Mouse (Mus musculus): ENCODE measurements at regions not wholly inside any gene's neighbourhood (a gene's known extent, or its start where the extent isn't known, plus 50 kb on each side); places are given as distances from the start of the nearest gene placed in this dataset.

DNA sequence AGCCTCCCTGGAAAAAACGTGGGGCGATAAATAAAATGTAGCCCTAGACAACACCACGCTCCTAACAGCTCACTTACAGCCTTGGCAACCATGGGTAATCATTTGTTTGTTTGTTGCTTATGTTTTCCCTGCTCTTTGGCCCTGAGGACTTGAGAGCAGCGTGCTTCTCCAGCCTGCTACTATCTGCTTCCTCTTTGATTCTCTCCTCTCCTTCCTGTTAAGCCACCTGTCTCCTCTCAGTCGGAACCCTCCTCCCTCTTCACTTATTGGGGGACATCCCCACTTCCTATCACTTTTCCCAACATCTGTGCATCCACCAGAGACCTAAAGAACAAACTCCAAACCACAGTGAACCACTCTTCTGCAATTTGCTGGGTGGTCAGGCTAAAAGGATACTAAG lies 362.5 kb upstream of the Smim15 start:
- Histone ChIP-seq H3K4me1 (replicated peaks) (no peaks in the 10 kb centered on the region), H3K4me3 (replicated peaks) (no peak overlapping the region), H3K36me3 (no peaks in the 10 kb centered on the region), H3K9ac (no peak overlapping the region), H3K9me3 (replicated peaks) (no peaks in the 10 kb centered on the region), H3K27me3 (no peaks in the 10 kb centered on the region), H3K27ac (no peak overlapping the region), H3K4me2 (no peak overlapping the region)
- DNase-seq (no peak), ATAC-seq (ENCODE audit: low read depth) (no peak)
- WGBS (ENCODE audit: insufficient replicate concordance), result 45% methylated on average over 5 of the region's 5 CpGs

DNA sequence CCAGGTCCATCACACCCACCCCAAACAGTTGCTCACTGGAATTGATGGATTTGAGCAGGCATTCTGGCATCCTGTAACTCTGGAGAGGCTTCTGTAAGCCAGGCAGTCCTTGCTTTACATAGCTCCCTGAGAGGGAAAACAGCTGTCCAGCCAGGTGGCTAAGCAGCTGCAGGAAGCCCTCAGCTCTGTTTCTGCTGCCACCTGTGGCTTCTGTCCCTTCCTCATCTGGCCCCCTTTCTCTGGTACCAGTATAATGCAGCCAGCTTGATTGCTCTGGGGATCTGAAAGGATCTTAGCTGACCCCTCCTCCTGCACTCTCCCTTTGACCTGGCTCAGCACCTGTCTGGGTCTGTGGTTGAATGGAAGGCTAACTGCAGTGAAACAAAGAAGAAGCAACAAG lies 365.4 kb upstream of the Smim15 start:
- ATAC-seq (ENCODE audit: low read depth) (no peak), DNase-seq (no peak)
- no peak overlapping the region for H3K4me2 ChIP-seq
- H3K4me3 ChIP-seq (replicated peaks), result no peak overlapping the region
- no peak overlapping the region for H3K9ac ChIP-seq
- no peak overlapping the region for H3K27ac ChIP-seq
- H3K4me1 ChIP-seq (replicated peaks), result peaks cover 5% of the 10 kb centered on the region; the same call in 1 of the 2 replicates
- H3K27me3 ChIP-seq, result no peaks in the 10 kb centered on the region
- no peaks in the 10 kb centered on the region for H3K9me3 ChIP-seq (replicated peaks)
- H3K36me3 ChIP-seq, result no peaks in the 10 kb centered on the region

DNA sequence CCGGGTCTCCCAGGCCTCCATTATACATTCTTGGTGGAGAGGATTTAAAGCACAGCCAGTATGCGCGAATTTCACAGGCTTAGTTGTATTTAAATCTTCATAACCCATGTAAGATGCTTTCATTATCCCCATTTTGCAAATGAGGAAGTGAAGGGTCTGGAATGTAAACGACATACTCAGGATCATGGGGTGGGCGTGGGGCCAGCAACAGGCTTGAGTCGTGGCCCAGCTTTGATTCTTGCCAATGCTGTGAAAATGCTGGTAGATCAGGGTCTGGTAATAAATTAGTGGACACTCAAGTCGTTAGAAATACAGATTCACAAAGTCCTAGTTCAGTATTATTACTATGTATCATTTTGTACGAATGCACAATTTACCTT lies 367.2 kb upstream of the Smim15 start:
- ATAC-seq (ENCODE audit: low read depth), result no peak
- WGBS (ENCODE audit: insufficient replicate concordance), result 48% methylated on average over 8 of the region's 8 CpGs
- Histone ChIP-seq H3K9ac (no peak overlapping the region), H3K36me3 (no peaks in the 10 kb centered on the region), H3K4me1 (replicated peaks) (peaks cover 5% of the 10 kb centered on the region; the same call in 1 of the 2 replicates), H3K4me2 (no peak overlapping the region), H3K9me3 (replicated peaks) (no peaks in the 10 kb centered on the region), H3K27ac (peak overlapping the region; percentile 2; the same call in 1 of the 2 replicates), H3K27me3 (no peaks in the 10 kb centered on the region), H3K4me3 (replicated peaks) (no peak overlapping the region)
- no peak for DNase-seq

DNA sequence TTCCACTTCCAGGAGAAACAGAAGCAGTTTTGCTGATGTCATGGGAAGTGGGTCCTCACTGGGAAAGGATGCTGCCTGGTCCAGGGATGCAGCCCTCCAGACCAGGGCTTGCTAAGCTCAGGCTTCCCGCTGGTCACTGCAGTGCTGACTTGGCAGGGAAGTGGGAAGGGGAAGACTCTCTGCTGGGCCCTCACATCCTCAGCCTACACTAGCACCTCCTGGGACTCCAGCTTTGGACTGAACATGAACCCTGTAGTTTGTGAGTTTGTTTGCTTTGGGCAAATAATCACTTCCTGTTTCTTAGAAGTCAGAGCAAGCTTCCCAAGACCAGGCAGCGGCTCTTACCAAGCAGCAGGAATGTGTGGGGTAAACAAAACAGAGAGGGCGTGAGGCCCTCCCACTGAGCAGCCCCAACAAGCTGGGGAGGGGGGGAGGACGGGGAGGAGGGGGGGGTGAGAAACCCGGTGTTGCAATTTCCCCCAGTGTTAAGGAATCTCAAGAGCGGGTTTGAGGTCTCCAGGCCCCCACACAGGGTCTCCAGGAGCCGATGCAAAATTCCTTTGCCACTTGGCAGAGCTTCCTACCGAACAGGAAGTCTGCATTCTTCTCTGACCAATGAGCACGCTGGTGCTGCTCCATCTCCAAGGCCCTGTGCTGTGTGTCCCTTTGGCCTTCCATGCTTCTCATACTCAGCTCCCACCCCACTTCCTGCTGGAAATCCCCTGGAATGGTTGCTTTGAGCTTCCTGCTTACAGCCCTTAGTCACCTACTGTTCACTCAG lies 367.7 kb upstream of the Smim15 start:
- H3K9me3 ChIP-seq (replicated peaks), result no peaks in the 10 kb centered on the region
- H3K36me3 ChIP-seq, result no peaks in the 10 kb centered on the region
- WGBS (ENCODE audit: insufficient replicate concordance), result 23% methylated on average over 9 of the region's 9 CpGs
- peak overlapping the region; percentile 29 for H3K27ac ChIP-seq
- H3K4me3 ChIP-seq (replicated peaks), result no peak overlapping the region
- no peak overlapping the region for H3K9ac ChIP-seq
- H3K4me2 ChIP-seq, result no peak overlapping the region
- ATAC-seq (ENCODE audit: low read depth), result peak; percentile 69
- peaks cover 5% of the 10 kb centered on the region; the same call in 1 of the 2 replicates for H3K4me1 ChIP-seq (replicated peaks)
- DNase-seq, result no peak
- no peaks in the 10 kb centered on the region for H3K27me3 ChIP-seq

DNA sequence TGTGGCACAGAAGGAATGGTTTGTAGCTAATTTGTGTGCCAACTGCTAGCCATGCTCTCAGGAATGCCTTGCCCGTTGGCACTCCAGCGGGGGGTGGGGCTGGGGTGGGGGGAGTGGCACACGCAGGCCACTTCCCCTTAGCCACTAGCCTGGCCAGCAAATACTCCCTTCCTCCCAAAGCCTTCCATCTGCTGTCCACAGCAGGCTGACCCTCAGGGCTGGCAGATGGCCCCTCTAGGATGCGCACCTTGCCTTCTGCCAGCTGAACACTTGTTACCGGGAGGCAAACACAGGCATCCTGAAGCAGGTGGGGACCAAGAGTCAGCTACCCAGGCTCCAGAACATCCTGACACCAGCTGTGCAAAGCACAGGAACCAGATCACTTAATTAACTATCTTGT lies 372.1 kb upstream of the Smim15 start:
- 58% methylated on average over 5 of the region's 5 CpGs for WGBS (ENCODE audit: insufficient replicate concordance)
- Histone ChIP-seq H3K4me3 (replicated peaks) (no peak overlapping the region), H3K27me3 (no peaks in the 10 kb centered on the region), H3K4me1 (replicated peaks) (peaks cover 5% of the 10 kb centered on the region; the same call in 1 of the 2 replicates), H3K9me3 (replicated peaks) (no peaks in the 10 kb centered on the region), H3K36me3 (no peaks in the 10 kb centered on the region), H3K4me2 (no peak overlapping the region), H3K27ac (no peak overlapping the region), H3K9ac (no peak overlapping the region)
- DNase-seq (no peak), ATAC-seq (ENCODE audit: low read depth) (no peak)

DNA sequence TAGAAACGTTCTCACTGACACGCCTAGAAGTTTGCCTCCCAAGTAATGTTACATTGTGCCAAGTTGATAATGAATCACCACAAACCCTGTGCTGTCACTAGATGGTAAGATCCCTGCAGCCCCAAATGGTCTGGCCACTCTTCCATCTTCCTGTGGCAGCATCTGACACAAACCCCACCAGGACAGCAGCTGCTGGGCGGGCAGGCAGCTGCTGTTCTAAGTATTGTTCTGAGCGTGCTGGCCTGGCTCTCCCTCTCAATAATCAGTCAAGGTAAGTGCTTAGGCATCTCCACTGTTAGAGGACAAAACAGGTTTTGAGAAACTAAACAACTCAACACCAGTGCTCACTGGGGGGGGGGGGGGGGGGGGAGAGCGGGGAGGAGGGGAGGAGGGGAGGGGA lies 375.7 kb upstream of the Smim15 start:
- 54% methylated on average over 4 of the region's 5 CpGs for WGBS (ENCODE audit: insufficient replicate concordance)
- no peak for DNase-seq
- no peak for ATAC-seq (ENCODE audit: low read depth)
- Histone ChIP-seq H3K4me1 (replicated peaks) (no peaks in the 10 kb centered on the region), H3K27me3 (no peaks in the 10 kb centered on the region), H3K4me3 (replicated peaks) (no peak overlapping the region), H3K4me2 (no peak overlapping the region), H3K36me3 (no peaks in the 10 kb centered on the region), H3K27ac (no peak overlapping the region), H3K9me3 (replicated peaks) (no peaks in the 10 kb centered on the region), H3K9ac (no peak overlapping the region)

DNA sequence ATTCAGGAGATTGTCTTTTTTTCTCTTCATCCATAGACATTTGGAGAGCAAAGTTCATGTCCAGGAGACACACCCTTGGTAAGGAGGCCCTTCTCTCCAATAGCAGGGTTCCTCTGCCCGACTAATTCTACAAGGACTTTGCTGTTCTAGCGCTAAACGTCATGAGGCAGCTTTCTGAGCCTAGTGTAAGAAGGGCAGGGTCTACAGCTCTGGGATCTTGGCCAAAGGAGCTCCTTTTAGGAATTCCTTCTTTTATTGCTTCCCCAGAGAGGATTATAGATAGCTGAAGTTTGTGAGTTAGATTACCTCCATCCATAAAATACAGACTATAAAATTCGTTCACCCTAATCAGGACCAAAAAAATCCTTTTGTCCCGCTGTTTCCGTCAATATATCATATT lies 378.5 kb upstream of the Smim15 start:
- 68% methylated on average over 6 of the region's 6 CpGs for WGBS (ENCODE audit: insufficient replicate concordance)
- no peaks in the 10 kb centered on the region for H3K4me1 ChIP-seq (replicated peaks)
- H3K4me3 ChIP-seq (replicated peaks), result no peak overlapping the region
- H3K27me3 ChIP-seq, result no peaks in the 10 kb centered on the region
- H3K9ac ChIP-seq, result no peak overlapping the region
- DNase-seq, result no peak
- no peaks in the 10 kb centered on the region for H3K36me3 ChIP-seq
- no peak overlapping the region for H3K27ac ChIP-seq
- H3K4me2 ChIP-seq, result no peak overlapping the region
- ATAC-seq (ENCODE audit: low read depth), result no peak
- H3K9me3 ChIP-seq (replicated peaks), result no peaks in the 10 kb centered on the region

DNA sequence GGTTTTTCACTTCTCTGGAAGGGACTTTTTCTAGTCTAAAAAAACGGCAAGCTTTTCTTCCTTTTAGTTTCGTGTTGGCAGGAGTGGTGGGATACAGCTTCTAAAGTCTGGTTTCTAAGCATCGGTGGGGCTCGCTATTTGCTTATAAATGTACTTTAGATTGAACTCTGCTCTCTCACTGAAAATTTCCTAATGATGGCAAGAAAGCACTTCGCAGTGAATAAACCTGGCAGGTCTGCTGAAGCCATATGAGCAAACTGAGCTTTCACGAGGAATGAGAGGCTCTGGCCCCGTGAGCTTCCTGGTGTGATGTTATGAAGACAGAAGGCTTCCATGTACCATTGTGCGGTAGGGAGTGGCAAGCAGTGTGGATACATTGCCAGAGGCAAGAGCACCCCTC lies 380.0 kb upstream of the Smim15 start:
- Histone ChIP-seq H3K4me1 (replicated peaks) (no peaks in the 10 kb centered on the region), H3K4me2 (no peak overlapping the region), H3K27me3 (no peaks in the 10 kb centered on the region), H3K9me3 (replicated peaks) (no peaks in the 10 kb centered on the region), H3K4me3 (replicated peaks) (no peak overlapping the region), H3K9ac (no peak overlapping the region), H3K36me3 (no peaks in the 10 kb centered on the region), H3K27ac (no peak overlapping the region)
- WGBS (ENCODE audit: insufficient replicate concordance), result 52% methylated on average over 8 of the region's 8 CpGs
- no peak for DNase-seq
- no peak for ATAC-seq (ENCODE audit: low read depth)

DNA sequence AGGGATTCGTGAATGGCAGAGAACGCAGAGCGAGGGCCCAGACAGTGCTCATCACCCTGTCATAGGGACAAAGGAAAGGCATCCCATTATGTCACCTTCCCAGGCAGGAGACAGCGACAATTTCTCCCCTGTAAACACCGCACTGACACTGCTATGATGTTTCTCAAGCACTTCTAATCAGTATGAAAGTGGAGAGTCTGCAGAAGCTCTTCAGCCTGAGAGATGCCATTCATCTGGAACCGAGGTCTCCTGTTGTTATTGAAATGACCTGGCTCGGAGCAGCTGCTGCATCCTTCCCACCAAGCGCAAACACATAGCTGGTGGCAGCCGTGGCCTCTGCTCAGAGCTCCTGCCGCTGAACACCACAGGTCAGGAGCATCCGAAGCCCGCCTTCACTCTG lies 380.5 kb upstream of the Smim15 start:
- H3K36me3 ChIP-seq, result no peaks in the 10 kb centered on the region
- H3K27me3 ChIP-seq, result no peaks in the 10 kb centered on the region
- no peak overlapping the region for H3K4me3 ChIP-seq (replicated peaks)
- no peaks in the 10 kb centered on the region for H3K4me1 ChIP-seq (replicated peaks)
- H3K27ac ChIP-seq, result no peak overlapping the region
- H3K9me3 ChIP-seq (replicated peaks), result no peaks in the 10 kb centered on the region
- H3K4me2 ChIP-seq, result no peak overlapping the region
- WGBS (ENCODE audit: insufficient replicate concordance), result 37% methylated on average over 12 of the region's 12 CpGs
- DNase-seq, result no peak
- ATAC-seq (ENCODE audit: low read depth), result no peak
- H3K9ac ChIP-seq, result no peak overlapping the region

DNA sequence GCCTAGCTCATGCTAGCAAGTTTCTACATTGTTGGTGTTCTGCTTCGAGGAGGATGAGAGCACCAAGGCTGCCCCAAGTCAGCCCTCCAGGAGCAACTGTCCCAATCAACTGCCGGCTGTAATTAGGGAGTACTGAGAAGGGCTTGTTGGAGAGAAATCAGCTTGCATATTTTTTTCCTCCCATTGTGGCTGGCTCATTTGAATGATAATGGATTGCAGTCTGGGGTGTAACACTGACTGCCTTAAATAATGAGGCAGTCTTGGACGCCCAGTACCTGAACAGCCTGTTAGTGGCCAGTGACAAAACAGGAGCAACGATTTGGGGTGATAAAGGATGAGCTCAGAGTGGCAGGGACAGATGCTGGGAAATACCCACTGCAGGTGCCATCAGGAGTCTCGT lies 382.8 kb upstream of the Smim15 start:
- no peak overlapping the region for H3K4me2 ChIP-seq
- no peaks in the 10 kb centered on the region for H3K4me1 ChIP-seq (replicated peaks)
- H3K4me3 ChIP-seq (replicated peaks), result no peak overlapping the region
- no peaks in the 10 kb centered on the region for H3K9me3 ChIP-seq (replicated peaks)
- H3K36me3 ChIP-seq, result no peaks in the 10 kb centered on the region
- no peak overlapping the region for H3K9ac ChIP-seq
- ATAC-seq (ENCODE audit: low read depth), result no peak
- DNase-seq, result no peak
- no peaks in the 10 kb centered on the region for H3K27me3 ChIP-seq
- WGBS (ENCODE audit: insufficient replicate concordance), result 41% methylated on average over 5 of the region's 5 CpGs
- H3K27ac ChIP-seq, result no peak overlapping the region

DNA sequence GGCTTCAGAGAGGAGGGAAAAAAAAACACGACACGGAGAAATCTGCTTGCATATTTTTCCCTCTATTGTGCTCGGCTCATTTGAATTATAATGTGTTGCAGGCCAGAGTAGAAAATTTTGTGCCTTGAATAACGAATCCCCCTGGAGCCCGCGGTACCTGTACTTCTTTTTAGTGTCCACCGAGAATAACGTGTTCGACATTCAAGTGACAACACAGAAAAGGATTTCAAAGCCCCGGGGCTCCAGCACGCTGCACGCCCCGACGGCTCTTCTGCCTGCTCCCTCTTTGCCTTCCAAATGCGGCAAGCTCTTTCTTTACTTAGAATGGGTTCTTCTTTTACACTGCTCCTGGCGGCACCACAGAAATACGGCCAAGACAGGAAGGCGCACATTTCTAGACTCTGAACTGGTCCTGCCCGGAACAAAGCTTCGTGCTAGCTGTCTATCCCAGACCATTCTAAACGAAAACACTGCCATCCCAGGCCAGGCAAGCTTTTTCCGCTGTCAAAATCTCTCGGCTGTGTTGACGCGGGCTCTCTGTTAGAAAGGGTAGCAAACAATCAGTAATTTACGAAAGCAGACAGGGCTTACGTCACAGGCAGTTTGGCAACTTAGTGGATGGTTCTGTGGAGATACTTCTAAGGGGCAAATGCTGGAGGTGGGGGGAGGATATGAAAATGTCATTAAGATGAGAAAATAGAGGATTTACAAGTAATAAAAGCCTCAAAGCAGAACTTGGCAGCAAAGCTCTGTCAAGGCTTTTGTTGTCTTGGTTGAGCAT lies 398.2 kb upstream of the Smim15 start:
- Histone ChIP-seq H3K9me3 (replicated peaks) (no peaks in the 10 kb centered on the region), H3K4me3 (replicated peaks) (peak overlapping the region; percentile 28; the same call in 1 of the 2 replicates), H3K4me2 (peak overlapping the region; percentile 51), H3K27me3 (peaks cover 49% of the 10 kb centered on the region), H3K9ac (no peak overlapping the region), H3K36me3 (no peaks in the 10 kb centered on the region), H3K4me1 (replicated peaks) (0 out of 2 replicates have a peak, but pooled peaks cover 2% of the 10 kb centered on the region), H3K27ac (no peak overlapping the region)
- WGBS (ENCODE audit: insufficient replicate concordance), result 7% methylated on average over 27 of the region's 27 CpGs
- ATAC-seq (ENCODE audit: low read depth), result no peak
- no peak for DNase-seq

All from liver, embryonic 13.5 days (tissue).